In genomic region chr1:127206881-127207555, GRCm38 (mm10) we compare ENCODE assay signal across 7 mouse cellular contexts. TPM values are rescaled to one million over a fixed set of nuclear protein-coding genes. Genes with fewer than 3 reads are reported as not detected.
DNase-seq lines count a peak whose midpoint lies in the region; ATAC-seq lines count a peak whose summit lies in the region.

No protein-coding gene starts in this region.

- WGBS in neural tube, embryonic 11.5 days: 73% methylated on average over 11 of the region's 11 CpGs
- 60% methylated on average over 11 of the region's 11 CpGs for WGBS in forebrain, embryonic 11.5 days
- 65% methylated on average over 11 of the region's 11 CpGs for WGBS in limb, embryonic 13.5 days
- 50% methylated on average over 11 of the region's 11 CpGs for WGBS in stomach, embryonic 14.5 days

- ATAC-seq in neural tube, embryonic 11.5 days (ENCODE audit: insufficient read depth, low FRiP score, low TSS enrichment): no peak
- no peak for ATAC-seq in forebrain, embryonic 11.5 days (replicated peaks; ENCODE audit: low FRiP score)
- ATAC-seq in limb, embryonic 13.5 days (ENCODE audit: low FRiP score, low read depth): no peak
- ATAC-seq in stomach, embryonic 14.5 days (ENCODE audit: insufficient number of reproducible peaks, insufficient read depth, low FRiP score, low read depth): no peak
- ATAC-seq in cerebellum, adult (ENCODE audit: insufficient number of reproducible peaks, low FRiP score, low TSS enrichment): no peak

- peak overlapping the region; percentile 95 for H3K4me2 ChIP-seq in neural tube, embryonic 11.5 days (ENCODE audit: low read depth)
- peak overlapping the region; percentile 95 for H3K4me2 ChIP-seq in forebrain, embryonic 11.5 days (ENCODE audit: low read depth, low read length, severe bottlenecking)
- H3K4me2 ChIP-seq in limb, embryonic 13.5 days (replicated peaks): peak overlapping the region; percentile 98
- H3K4me2 ChIP-seq in stomach, embryonic 14.5 days (replicated peaks; ENCODE audit: low read depth, low read length): peak overlapping the region; percentile 91

- no peaks in the 10 kb centered on the region for H3K27me3 ChIP-seq in neural tube, embryonic 11.5 days (ENCODE audit: control insufficient read depth, insufficient read depth, low read length)
- no peaks in the 10 kb centered on the region for H3K27me3 ChIP-seq in forebrain, embryonic 11.5 days (ENCODE audit: control insufficient read depth, insufficient read depth, low read length)
- no peaks in the 10 kb centered on the region for H3K27me3 ChIP-seq in limb, embryonic 13.5 days
- H3K27me3 ChIP-seq in stomach, embryonic 14.5 days (ENCODE audit: control insufficient read depth, insufficient read depth, low read length): no peaks in the 10 kb centered on the region

- no peaks in the 10 kb centered on the region for H3K9me3 ChIP-seq in neural tube, embryonic 11.5 days (ENCODE audit: control insufficient read depth, low read length)
- H3K9me3 ChIP-seq in forebrain, embryonic 11.5 days (ENCODE audit: control insufficient read depth, low read length): no peaks in the 10 kb centered on the region
- no peaks in the 10 kb centered on the region for H3K9me3 ChIP-seq in limb, embryonic 13.5 days
- H3K9me3 ChIP-seq in stomach, embryonic 14.5 days (ENCODE audit: control insufficient read depth, low read depth, low read length): no peaks in the 10 kb centered on the region

- DNase-seq in neural tube, embryonic 11.5 days (ENCODE audit: low spot score): no peak
- no peak for DNase-seq in neural tube, embryonic 10.5 days (ENCODE audit: extremely low spot score, low spot score)
- DNase-seq in forebrain, embryonic 11.5 days (ENCODE audit: low spot score): no peak
- no peak for DNase-seq in gastrocnemius, adult 18-20 months (ENCODE audit: low spot score)

- peak overlapping the region; percentile 74 for H3K9ac ChIP-seq in neural tube, embryonic 11.5 days (ENCODE audit: low read length)
- H3K9ac ChIP-seq in forebrain, embryonic 11.5 days (ENCODE audit: low read length): peak overlapping the region; percentile 74; the same call in 1 of the 2 replicates
- H3K9ac ChIP-seq in limb, embryonic 13.5 days: peak overlapping the region; percentile 84; the same call in 1 of the 2 replicates
- no peak overlapping the region for H3K9ac ChIP-seq in stomach, embryonic 14.5 days (replicated peaks; ENCODE audit: low read depth, low read length)

- no peak overlapping the region for H3K27ac ChIP-seq in neural tube, embryonic 11.5 days (ENCODE audit: low read depth, low read length)
- H3K27ac ChIP-seq in forebrain, embryonic 11.5 days (ENCODE audit: low read depth, low read length): no peak overlapping the region
- H3K27ac ChIP-seq in limb, embryonic 13.5 days: no peak overlapping the region
- no peak overlapping the region for H3K27ac ChIP-seq in stomach, embryonic 14.5 days (ENCODE audit: low read length)

- no peaks in the 10 kb centered on the region for H3K4me1 ChIP-seq in neural tube, embryonic 11.5 days (ENCODE audit: control insufficient read depth, insufficient read depth, low read length)
- no peaks in the 10 kb centered on the region for H3K4me1 ChIP-seq in forebrain, embryonic 11.5 days (replicated peaks; ENCODE audit: control insufficient read depth, insufficient read depth, low read length)
- H3K4me1 ChIP-seq in limb, embryonic 13.5 days: peaks cover 37% of the 10 kb centered on the region
- peaks cover 4% of the 10 kb centered on the region; the same call in 1 of the 2 replicates for H3K4me1 ChIP-seq in stomach, embryonic 14.5 days (ENCODE audit: control insufficient read depth, insufficient read depth, low read length)

- H3K4me3 ChIP-seq in neural tube, embryonic 11.5 days (ENCODE audit: low read depth, low read length): peak overlapping the region; percentile 83
- H3K4me3 ChIP-seq in forebrain, embryonic 11.5 days (ENCODE audit: low read depth, low read length): peak overlapping the region; percentile 74
- H3K4me3 ChIP-seq in limb, embryonic 13.5 days: peak overlapping the region; percentile 83
- peak overlapping the region; percentile 77; the same call in 1 of the 2 replicates for H3K4me3 ChIP-seq in stomach, embryonic 14.5 days (ENCODE audit: low read depth, low read length)

- H3K36me3 ChIP-seq in neural tube, embryonic 11.5 days (ENCODE audit: control insufficient read depth, insufficient read depth, low read length): no peaks in the 10 kb centered on the region
- H3K36me3 ChIP-seq in forebrain, embryonic 11.5 days (ENCODE audit: control insufficient read depth, insufficient read depth, low read length): no peaks in the 10 kb centered on the region
- H3K36me3 ChIP-seq in limb, embryonic 13.5 days: no peaks in the 10 kb centered on the region
- no peaks in the 10 kb centered on the region for H3K36me3 ChIP-seq in stomach, embryonic 14.5 days (ENCODE audit: control insufficient read depth, insufficient read depth, low read length)

RNA-seq across cellular contexts. Expression of gene Mgat5, which starts 2.2 kb away (rescaled TPM):
- 7.2 and 7.6 TPM in 2 replicates for polyA plus RNA-seq in neural tube, embryonic 11.5 days (2014; fragmentation: Nextera tagmentation; extraction: Ambion mirVana)
- polyA plus RNA-seq in forebrain, embryonic 11.5 days (2014; fragmentation: Nextera tagmentation; extraction: Ambion mirVana): 6.6 and 7.3 TPM in 2 replicates
- 5.8 and 6.0 TPM in 2 replicates for polyA plus RNA-seq in limb, embryonic 13.5 days (2015; fragmentation: Nextera tagmentation; extraction: Ambion mirVana)
- polyA plus RNA-seq in stomach, embryonic 14.5 days (2014; fragmentation: Nextera tagmentation; extraction: Ambion mirVana): 8.9 and 9.5 TPM in 2 replicates
- total RNA-seq in gastrocnemius, adult 18-20 months (2021): 1 to 10 TPM in 1 of 2 experiments, under 1 TPM in 1; 0.78 to 1.4 TPM
